Mouse (Mus musculus): ENCODE results near the gene Thsd7b. TPM values are rescaled to one million over a fixed set of nuclear protein-coding genes. Genes with fewer than 3 reads are reported as not detected.
"Not testable (repeated sequence)": the region's sequence is repeated elsewhere in the genome, so short reads cannot be mapped to it uniquely, and the experiment has no call there.

Thsd7b gene
- total and polyA plus RNA-seq, 3 experiments = 0.08 to 0.23 (median 0.12) TPM

GRCm38 (mm10) chr1:129963166-129963565 lies 690.1 kb downstream of the Thsd7b start:
- no peak for TF ChIP-seq POLR2A (IDR thresholded peaks at IDR 0.05; ENCODE audit: insufficient read depth, low read depth, low read length)
- WGBS = 74% methylated on average over 2 of the region's 2 CpGs
- no peaks in the 10 kb centered on the region for H3K36me3 ChIP-seq (ENCODE audit: control insufficient read depth, insufficient read depth, low read length)
- H3K4me3 ChIP-seq = no peak overlapping the region
- DNase-seq = no peak
- no peaks in the 10 kb centered on the region for H3K4me1 ChIP-seq (ENCODE audit: control insufficient read depth, insufficient read depth, low read length)
- H3K79me2 ChIP-seq (replicated peaks; ENCODE audit: control insufficient read depth, insufficient read depth, low read length) = no peaks in the 10 kb centered on the region
- intact Hi-C loops (cut with DNase I) = no loop called here
- no peak overlapping the region for H3K27ac ChIP-seq
- no peak overlapping the region for H3K9ac ChIP-seq (ENCODE audit: low read depth, low read length)
- no peaks in the 10 kb centered on the region for H3K27me3 ChIP-seq (ENCODE audit: control insufficient read depth, insufficient read depth, low read length)

GRCm38 (mm10) chr1:129989247-129989646 lies 716.1 kb downstream of the Thsd7b start:
- intact Hi-C loops (cut with DNase I); H3K9ac ChIP-seq (ENCODE audit: low read depth, low read length): not testable (repeated sequence)

GRCm38 (mm10) chr1:129990821-129991220 lies 717.7 kb downstream of the Thsd7b start:
- Histone ChIP-seq H3K9ac (ENCODE audit: low read depth, low read length) (no peak overlapping the region), H3K79me2 (replicated peaks; ENCODE audit: control insufficient read depth, insufficient read depth, low read length) (no peaks in the 10 kb centered on the region), H3K27me3 (ENCODE audit: control insufficient read depth, insufficient read depth, low read length) (no peaks in the 10 kb centered on the region), H3K4me3 (no peak overlapping the region), H3K27ac (no peak overlapping the region), H3K36me3 (ENCODE audit: control insufficient read depth, insufficient read depth, low read length) (no peaks in the 10 kb centered on the region), H3K4me1 (ENCODE audit: control insufficient read depth, insufficient read depth, low read length) (no peaks in the 10 kb centered on the region)
- TF ChIP-seq POLR2A (IDR thresholded peaks at IDR 0.05; ENCODE audit: insufficient read depth, low read depth, low read length) (no peak), EP300 (IDR thresholded peaks at IDR 0.05; ENCODE audit: insufficient read depth, low read depth, low read length) (no peak), CTCF (IDR thresholded peaks at IDR 0.05) (no peak)
- intact Hi-C loops (cut with DNase I) = no loop called here
- WGBS = 44% methylated on average over 2 of the region's 2 CpGs
- no peak for DNase-seq

More at GRCm38 (mm10) chr1:129989247-129989646, 716.1 kb downstream of the Thsd7b start:
- not testable (repeated sequence) for H3K27ac ChIP-seq; H3K36me3 ChIP-seq (ENCODE audit: control insufficient read depth, insufficient read depth, low read length); DNase-seq; H3K4me3 ChIP-seq; H3K27me3 ChIP-seq (ENCODE audit: control insufficient read depth, insufficient read depth, low read length); H3K79me2 ChIP-seq (replicated peaks; ENCODE audit: control insufficient read depth, insufficient read depth, low read length); H3K4me1 ChIP-seq (ENCODE audit: control insufficient read depth, insufficient read depth, low read length)

- H3K4me3 ChIP-seq = no peak overlapping the region
- intact Hi-C loops (cut with DNase I) = no loop called here
- no peak for DNase-seq
- H3K4me1 ChIP-seq (ENCODE audit: control insufficient read depth, insufficient read depth, low read length) = no peaks in the 10 kb centered on the region
- H3K79me2 ChIP-seq (replicated peaks; ENCODE audit: control insufficient read depth, insufficient read depth, low read length) = no peaks in the 10 kb centered on the region
- H3K36me3 ChIP-seq (ENCODE audit: control insufficient read depth, insufficient read depth, low read length) = no peaks in the 10 kb centered on the region
- H3K9ac ChIP-seq (ENCODE audit: low read depth, low read length) = no peak overlapping the region
- no peak for TF ChIP-seq CTCF (IDR thresholded peaks at IDR 0.05)
- TF ChIP-seq EP300 (IDR thresholded peaks at IDR 0.05; ENCODE audit: insufficient read depth, low read depth, low read length) = no peak
- no peak for TF ChIP-seq POLR2A (IDR thresholded peaks at IDR 0.05; ENCODE audit: insufficient read depth, low read depth, low read length)
- H3K27me3 ChIP-seq (ENCODE audit: control insufficient read depth, insufficient read depth, low read length) = no peaks in the 10 kb centered on the region
- no peak overlapping the region for H3K27ac ChIP-seq
Measured at GRCm38 (mm10) chr1:130055012-130055411, 781.9 kb downstream of the Thsd7b start.

GRCm38 (mm10) chr1:130062105-130062504 lies 789.0 kb downstream of the Thsd7b start:
- no peak for DNase-seq
- Histone ChIP-seq H3K36me3 (ENCODE audit: control insufficient read depth, insufficient read depth, low read length) (no peaks in the 10 kb centered on the region), H3K4me3 (no peak overlapping the region), H3K4me1 (ENCODE audit: control insufficient read depth, insufficient read depth, low read length) (no peaks in the 10 kb centered on the region), H3K79me2 (replicated peaks; ENCODE audit: control insufficient read depth, insufficient read depth, low read length) (no peaks in the 10 kb centered on the region), H3K27me3 (ENCODE audit: control insufficient read depth, insufficient read depth, low read length) (no peaks in the 10 kb centered on the region), H3K27ac (no peak overlapping the region), H3K9ac (ENCODE audit: low read depth, low read length) (no peak overlapping the region)
- intact Hi-C loops (cut with DNase I) = no loop called here
- TF ChIP-seq EP300 (IDR thresholded peaks at IDR 0.05; ENCODE audit: insufficient read depth, low read depth, low read length) (no peak), POLR2A (IDR thresholded peaks at IDR 0.05; ENCODE audit: insufficient read depth, low read depth, low read length) (no peak), CTCF (IDR thresholded peaks at IDR 0.05) (no peak)

GRCm38 (mm10) chr1:130066193-130066959 lies 793.3 kb downstream of the Thsd7b start:
- Histone ChIP-seq H3K4me1 (ENCODE audit: control insufficient read depth, insufficient read depth, low read length) (no peaks in the 10 kb centered on the region), H3K4me3 (no peak overlapping the region), H3K79me2 (replicated peaks; ENCODE audit: control insufficient read depth, insufficient read depth, low read length) (no peaks in the 10 kb centered on the region), H3K9ac (ENCODE audit: low read depth, low read length) (no peak overlapping the region), H3K27ac (no peak overlapping the region), H3K36me3 (ENCODE audit: control insufficient read depth, insufficient read depth, low read length) (no peaks in the 10 kb centered on the region), H3K27me3 (ENCODE audit: control insufficient read depth, insufficient read depth, low read length) (no peaks in the 10 kb centered on the region)
- no peak for DNase-seq
- WGBS = 66% methylated on average over 3 of the region's 3 CpGs
- intact Hi-C loops (cut with DNase I) = no loop called here
- TF ChIP-seq POLR2A (IDR thresholded peaks at IDR 0.05; ENCODE audit: insufficient read depth, low read depth, low read length) = no peak
- TF ChIP-seq EP300 (IDR thresholded peaks at IDR 0.05; ENCODE audit: insufficient read depth, low read depth, low read length) = no peak
- TF ChIP-seq CTCF (IDR thresholded peaks at IDR 0.05) = 0 out of 2 replicates have a peak, but pooled peaks have one; percentile 14
